Mouse (Mus musculus): Measurements from ENCODE around the gene Adam1a.

Gene Adam1a

DNA sequence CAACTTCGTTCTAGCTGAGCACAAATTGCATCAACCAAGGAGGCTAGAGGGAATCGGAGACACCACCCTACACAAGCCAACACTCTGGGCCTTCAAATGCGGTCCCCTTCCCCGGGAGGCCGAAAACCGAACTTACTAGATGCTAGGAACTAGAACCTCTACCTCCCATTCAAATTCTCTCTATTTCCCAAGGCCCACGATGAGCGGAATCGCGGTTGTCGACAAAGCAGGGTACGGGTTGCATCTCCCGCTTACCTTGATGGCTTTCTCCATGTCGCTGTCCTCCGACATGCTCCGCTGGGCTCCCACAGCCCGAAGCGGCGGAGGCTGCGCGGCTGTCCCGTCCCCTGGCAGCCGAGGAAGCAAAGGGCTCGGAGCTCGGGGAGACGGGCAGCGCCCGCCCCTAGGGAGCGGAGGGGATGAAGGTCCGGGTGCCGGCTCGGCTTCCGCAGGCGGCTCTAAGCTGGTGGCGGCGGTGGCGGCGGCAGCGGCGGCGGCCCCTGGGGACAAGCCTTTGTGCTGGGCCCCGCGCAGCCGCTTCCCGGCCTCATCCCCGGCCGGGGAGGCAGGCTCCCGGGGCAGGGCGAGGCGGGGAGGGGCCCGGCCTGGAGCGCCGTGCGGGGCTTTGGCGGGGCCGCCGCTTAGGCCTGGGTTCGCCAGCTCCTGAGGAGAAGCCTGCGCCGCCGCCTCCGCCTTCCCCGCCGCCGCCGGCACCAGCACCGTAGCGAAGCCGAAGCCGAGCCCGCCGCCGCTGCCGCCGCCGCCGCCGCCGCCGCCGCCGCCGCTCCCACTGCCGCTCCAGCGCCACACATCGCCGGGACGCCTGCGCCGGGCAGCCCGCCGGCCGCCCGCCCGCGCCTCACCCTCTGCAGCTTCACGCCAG lies at the start of gene Adam1a, which contains the start of gene Gm42878:
Gene Adam1a, minus strand, starts transcription at position 573 of the 883 bp plus-strand sequence.
Gene Gm42878, minus strand, starts transcription at position 573 of the 883 bp plus-strand sequence.
- peak; percentile 37 to 41 for DNase-seq (ENCODE audit: low spot score in 2 of 2)

DNA sequence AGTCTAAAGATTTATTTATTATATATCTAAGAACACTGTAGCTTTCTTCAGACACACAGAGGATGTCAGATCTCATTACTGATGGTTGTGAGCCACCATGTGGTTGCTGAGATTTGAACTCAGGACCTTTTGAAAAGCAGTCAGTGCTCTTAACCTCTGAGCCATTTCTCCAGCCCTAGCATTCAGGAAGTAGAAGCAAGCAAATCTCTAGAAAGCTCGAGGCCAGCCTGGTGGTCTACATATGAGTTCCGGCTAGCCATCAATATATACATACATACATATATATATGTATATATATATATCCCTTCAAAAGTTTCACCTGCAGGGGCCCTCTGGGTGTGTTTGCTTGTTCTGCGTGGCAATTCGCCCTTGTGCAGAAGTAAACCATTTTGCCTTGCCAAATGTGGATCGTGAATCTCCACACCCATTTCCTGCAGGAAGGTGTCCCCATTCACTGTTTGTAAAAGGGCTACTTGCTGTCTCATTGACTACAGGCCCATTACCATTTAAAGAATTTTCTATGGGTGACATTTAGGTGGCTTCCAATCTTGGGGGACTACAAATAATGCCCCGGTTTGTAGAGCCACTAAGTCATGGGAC lies 49.5 kb upstream of the Adam1a start:
- DNase-seq (ENCODE audit: low spot score in 2 of 2) = no peak

GRCm38 (mm10) chr5:121593451-121594401 lies 48.4 kb upstream of the Adam1a start, which contains the start of gene Aldh2:
Gene Aldh2, minus strand, starts transcription at chr5:121593824.
- DNase-seq (ENCODE audit: low spot score in 2 of 2) = peak; percentile 86 to 88

DNA sequence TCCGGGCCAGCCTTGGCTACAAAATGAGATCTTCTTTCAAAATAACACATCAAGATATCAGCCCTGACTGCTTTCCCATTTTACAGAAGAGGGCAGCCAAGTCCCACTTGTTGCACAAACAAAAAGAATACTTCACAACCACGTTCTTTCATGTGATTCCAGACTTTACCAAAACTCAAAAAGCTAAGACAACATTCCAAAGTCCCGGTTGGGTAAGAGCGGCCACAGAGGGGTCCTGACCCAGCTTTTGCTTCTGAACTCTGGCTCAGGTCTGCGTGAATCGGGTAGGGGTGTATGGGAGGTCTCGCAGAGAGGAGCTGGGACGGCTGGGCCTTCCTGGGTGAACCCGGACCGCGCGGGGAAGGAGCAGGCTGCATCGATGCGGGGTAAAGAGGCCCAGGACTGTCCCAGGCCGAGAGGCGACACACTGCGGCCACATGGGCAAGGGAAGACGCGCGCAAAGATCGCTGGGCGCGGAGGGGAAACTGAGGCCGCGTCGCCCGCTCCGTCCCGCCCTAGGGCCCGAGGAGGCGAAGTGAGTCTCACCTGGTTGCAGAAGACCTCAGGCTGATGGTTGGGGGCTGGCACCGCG lies 47.6 kb upstream of the Adam1a start:
- peak; percentile 15 to 22 for DNase-seq (ENCODE audit: low spot score in 2 of 2)

GRCm38 (mm10) chr5:121592064-121592815 lies 47.0 kb upstream of the Adam1a start:
- peak in 1 of 2 experiments; percentile 31 for DNase-seq (ENCODE audit: low spot score in 2 of 2)

DNA sequence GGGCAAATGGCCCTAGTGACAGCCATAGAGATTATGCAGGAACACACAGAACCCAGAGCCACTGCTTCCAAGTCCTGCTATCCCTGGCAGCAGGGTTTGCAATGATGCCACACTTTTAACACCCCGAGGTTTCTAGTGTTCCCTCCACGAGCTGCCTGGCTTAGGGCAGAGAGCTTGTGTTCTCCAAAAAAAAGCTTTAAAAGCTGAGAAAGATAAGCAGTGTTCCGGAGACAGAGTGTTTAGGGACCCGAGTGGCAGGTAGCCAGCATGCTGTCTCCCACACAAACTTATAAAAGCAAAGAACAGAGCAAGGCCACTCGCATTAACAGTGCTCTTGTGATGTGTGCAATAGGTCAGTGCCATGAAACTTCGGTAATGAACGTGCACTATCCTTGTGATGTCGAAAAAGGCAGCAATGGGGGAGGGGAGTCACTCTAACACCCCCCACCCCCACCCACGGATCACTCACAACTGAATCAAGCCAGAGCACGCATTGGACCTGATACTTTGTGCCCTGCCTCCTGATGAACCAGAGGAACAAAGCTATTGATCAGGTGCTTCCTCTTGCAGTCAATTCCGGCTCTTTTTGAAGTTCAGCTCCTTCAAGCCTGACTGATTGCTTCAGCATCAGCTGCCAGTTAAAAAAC lies 46.3 kb upstream of the Adam1a start:
- DNase-seq (ENCODE audit: low spot score in 2 of 2) = no peak

DNA sequence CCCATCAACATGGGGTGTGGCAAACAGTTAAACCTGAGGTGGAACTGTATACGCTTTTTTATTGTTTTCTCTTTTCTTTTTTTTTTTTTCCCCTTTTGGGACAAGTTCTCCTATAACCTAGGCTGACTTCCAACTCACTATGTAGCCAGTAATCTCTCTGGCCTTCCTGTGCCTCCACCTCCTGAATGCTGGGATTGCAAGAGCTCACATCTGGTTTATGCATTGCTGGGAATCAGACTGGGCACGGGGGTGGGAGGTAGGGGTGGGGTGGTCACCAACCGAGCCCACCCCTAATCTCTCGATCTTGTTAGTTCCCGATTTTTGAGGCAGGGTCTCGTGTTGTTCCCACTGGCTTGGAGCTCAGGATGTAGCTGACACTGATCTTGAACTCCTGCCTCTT lies 44.6 kb upstream of the Adam1a start:
- DNase-seq (ENCODE audit: low spot score in 2 of 2) = no peak

- DNase-seq (ENCODE audit: low spot score in 2 of 2) = peak; percentile 83 to 86
These were observed 41.2 kb upstream of the Adam1a start for GRCm38 (mm10) chr5:121586400-121587039.

- no peak for DNase-seq (ENCODE audit: low spot score in 2 of 2)
These were observed 40.4 kb upstream of the Adam1a start for GRCm38 (mm10) chr5:121585699-121586098.

DNA sequence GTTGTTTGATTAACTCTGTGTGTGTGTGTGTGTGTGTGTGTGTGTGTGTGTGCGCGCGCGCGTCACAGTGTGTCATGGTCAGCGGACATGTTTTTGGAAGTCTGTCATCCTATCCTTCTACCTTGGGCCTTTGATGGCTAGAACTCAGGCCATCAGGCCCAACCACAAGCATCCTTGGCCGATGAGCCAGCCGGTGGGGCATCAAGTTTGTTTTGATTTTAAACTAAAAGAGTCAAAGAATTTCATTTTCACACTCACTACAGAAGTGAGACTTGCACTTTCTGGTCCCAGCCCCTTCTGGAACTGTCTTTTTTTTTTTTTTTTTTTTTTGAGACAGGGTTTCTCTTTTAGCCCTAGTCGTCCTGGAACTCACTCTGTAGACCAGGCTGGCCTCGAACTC lies 39.7 kb upstream of the Adam1a start:
- DNase-seq (ENCODE audit: low spot score in 2 of 2) = no peak

DNA sequence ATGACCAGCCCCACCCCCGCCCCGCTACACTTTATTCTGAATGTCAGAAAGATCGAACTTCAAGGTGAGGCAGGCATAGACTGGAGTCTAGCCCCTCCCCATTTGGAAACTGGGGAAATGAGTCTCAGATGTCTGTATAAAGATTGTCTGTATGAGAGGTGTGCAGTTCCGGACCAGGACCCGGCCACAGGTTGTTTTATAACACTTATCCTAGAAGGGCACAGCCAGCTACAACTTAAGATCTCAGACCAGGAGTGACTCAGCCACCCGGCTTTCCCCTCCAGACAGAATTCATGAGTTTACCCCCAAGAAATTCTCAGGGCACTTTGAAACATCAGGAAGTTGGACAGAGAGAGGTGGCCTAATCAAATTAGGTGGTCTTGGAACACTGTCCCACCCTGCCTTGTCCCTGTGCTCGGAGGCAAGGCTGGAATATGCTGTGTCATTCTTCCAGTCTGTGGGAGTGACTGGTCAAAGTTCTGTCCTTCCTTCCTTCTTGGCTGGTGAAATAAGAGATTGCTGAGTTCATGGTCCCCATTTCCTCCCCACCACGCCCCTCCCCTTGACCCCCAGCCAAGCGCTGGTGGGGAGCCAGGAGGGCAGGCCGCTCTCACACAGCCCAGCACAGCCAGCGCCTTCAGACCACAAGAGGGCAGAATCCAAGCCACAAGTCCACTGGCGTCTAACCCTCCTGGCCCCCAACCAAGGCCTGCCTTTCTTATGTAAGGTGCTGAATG lies 38.7 kb upstream of the Adam1a start:
- DNase-seq (ENCODE audit: low spot score in 2 of 2) = peak; percentile 77 to 83

GRCm38 (mm10) chr5:121581945-121582344 lies 36.7 kb upstream of the Adam1a start:
- no peak for DNase-seq (ENCODE audit: low spot score in 2 of 2)

DNA sequence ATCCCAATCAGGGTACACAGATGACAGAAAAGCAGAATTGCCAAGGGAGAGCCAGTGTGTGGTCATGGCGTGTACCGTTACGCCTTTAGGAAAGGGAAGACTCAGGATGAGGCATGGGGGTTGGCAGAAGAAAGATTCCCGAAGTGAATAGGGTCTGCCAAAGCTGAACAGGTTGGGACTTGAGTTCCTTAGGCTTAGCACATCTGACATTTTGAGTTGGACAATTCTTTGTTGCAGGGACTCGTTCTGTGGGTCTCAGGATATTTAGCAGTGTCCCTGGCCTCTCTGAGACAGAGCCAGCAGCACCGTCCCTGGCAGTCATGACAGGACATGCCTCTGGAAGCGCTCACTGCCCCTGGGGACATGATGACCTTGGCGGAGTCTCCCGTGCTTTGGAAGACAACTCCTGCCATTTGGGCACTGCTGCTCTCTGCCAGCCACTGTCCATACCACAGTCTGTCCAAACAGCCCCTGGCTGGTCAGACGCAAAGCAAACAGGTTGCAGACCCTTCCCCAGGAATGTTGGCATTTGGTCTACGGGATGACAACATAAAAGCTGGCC lies 31.7 kb upstream of the Adam1a start:
- DNase-seq (ENCODE audit: low spot score in 2 of 2) = no peak

GRCm38 (mm10) chr5:121575867-121576266 lies 30.6 kb upstream of the Adam1a start:
- no peak for DNase-seq (ENCODE audit: low spot score in 2 of 2)

GRCm38 (mm10) chr5:121574145-121574544 lies 28.9 kb upstream of the Adam1a start:
- DNase-seq (ENCODE audit: low spot score in 2 of 2) = peak; percentile 45 to 57

DNA sequence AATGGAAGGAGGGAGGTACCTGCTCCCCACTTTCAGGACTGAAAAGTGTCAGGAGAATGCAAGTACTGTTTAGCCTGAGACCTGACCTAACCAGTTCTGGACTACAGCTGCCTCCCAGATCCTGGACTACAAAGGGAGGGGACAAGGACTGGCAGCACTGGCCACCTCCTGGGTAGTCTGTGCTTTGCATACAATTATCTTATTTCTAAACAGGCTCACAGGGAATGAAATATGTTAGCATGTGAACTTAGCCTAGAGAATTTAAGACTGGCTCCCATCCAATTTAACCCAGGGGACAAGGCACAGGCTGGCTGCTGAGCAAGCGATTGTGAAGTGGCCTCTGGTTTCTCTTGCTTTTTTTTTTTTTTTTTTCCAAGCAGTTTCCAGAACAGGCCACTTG lies 25.5 kb upstream of the Adam1a start:
- DNase-seq (ENCODE audit: low spot score in 2 of 2) = no peak

- no peak for DNase-seq (ENCODE audit: low spot score in 2 of 2)
These were observed 24.7 kb upstream of the Adam1a start for GRCm38 (mm10) chr5:121569881-121570420.

- DNase-seq (ENCODE audit: low spot score in 2 of 2) = no peak
These were observed 20.9 kb upstream of the Adam1a start for GRCm38 (mm10) chr5:121566035-121566681.
